In genomic region chr2:146621167-146621566, GRCm38 (mm10) we compare ENCODE assay signal across 8 mouse cellular contexts.
DNase-seq lines count a peak whose midpoint lies in the region; ATAC-seq and TF ChIP-seq lines count a peak whose summit lies in the region.

No protein-coding gene starts in this region.

- no peak overlapping the region for H3K4me2 ChIP-seq in forebrain, embryonic 16.5 days (ENCODE audit: low read length)
- H3K4me2 ChIP-seq in lung, embryonic 16.5 days (ENCODE audit: low read depth, low read length) = no peak overlapping the region

- no peak overlapping the region for H3K27ac ChIP-seq in forebrain, embryonic 16.5 days (ENCODE audit: low read length)
- H3K27ac ChIP-seq in lung, embryonic 16.5 days (ENCODE audit: low read length) = no peak overlapping the region

- H3K9me3 ChIP-seq in forebrain, embryonic 16.5 days (ENCODE audit: control insufficient read depth, low read length) = no peaks in the 10 kb centered on the region
- no peaks in the 10 kb centered on the region for H3K9me3 ChIP-seq in lung, embryonic 16.5 days (ENCODE audit: control insufficient read depth, low read length)

- no peaks in the 10 kb centered on the region for H3K36me3 ChIP-seq in forebrain, embryonic 16.5 days (ENCODE audit: control insufficient read depth, insufficient read depth)
- no peaks in the 10 kb centered on the region for H3K36me3 ChIP-seq in lung, embryonic 16.5 days (ENCODE audit: control insufficient read depth, insufficient read depth, low read length)

- no peaks in the 10 kb centered on the region; the same call in 1 of the 2 replicates for H3K4me1 ChIP-seq in forebrain, embryonic 16.5 days (replicated peaks; ENCODE audit: control insufficient read depth, insufficient read depth, low read length)
- H3K4me1 ChIP-seq in lung, embryonic 16.5 days (replicated peaks; ENCODE audit: control insufficient read depth, insufficient read depth, low read length) = peaks cover 4% of the 10 kb centered on the region; the same call in 1 of the 2 replicates

- WGBS in forebrain, embryonic 16.5 days = 10% methylated on average over 5 of the region's 5 CpGs
- WGBS in lung, embryonic 16.5 days = 11% methylated on average over 5 of the region's 5 CpGs

- TF ChIP-seq POLR2A in brain, embryonic 14.5 days (IDR thresholded peaks at IDR 0.05; ENCODE audit: borderline replicate concordance, extremely low read depth, insufficient read depth, insufficient read length, poor library complexity, severe bottlenecking) = no peak

- DNase-seq in right cerebral cortex, adult 18-20 months = peak; percentile 18
- DNase-seq in right cerebral cortex, postnatal 36 days (ENCODE audit: low spot score in 2 of 2) = no peak
- peak; percentile 86 for DNase-seq in brain, embryonic 14.5 days (ENCODE audit: low read depth)
- DNase-seq in kidney, postnatal 10 days = peak; percentile 67
- DNase-seq in retina, embryonic 14.5 days (ENCODE audit: low spot score) = peak; percentile 88

- peaks cover 12% of the 10 kb centered on the region; the same call in 1 of the 2 replicates for H3K27me3 ChIP-seq in forebrain, embryonic 16.5 days (replicated peaks; ENCODE audit: control insufficient read depth, insufficient read depth, low read length)
- H3K27me3 ChIP-seq in lung, embryonic 16.5 days (ENCODE audit: control insufficient read depth, insufficient read depth, low read depth, low read length) = no peaks in the 10 kb centered on the region

- peak; percentile 77; the same call in 1 of the 2 replicates for TF ChIP-seq CTCF in brain, embryonic 14.5 days (IDR thresholded peaks at IDR 0.05; ENCODE audit: borderline replicate concordance, extremely low read depth, insufficient read depth, insufficient read length)

- H3K4me3 ChIP-seq in forebrain, embryonic 16.5 days (replicated peaks; ENCODE audit: low read length) = no peak overlapping the region
- no peak overlapping the region for H3K4me3 ChIP-seq in lung, embryonic 16.5 days (ENCODE audit: low read length)

- peak; percentile 43 for ATAC-seq in forebrain, embryonic 16.5 days
- ATAC-seq in lung, embryonic 16.5 days (ENCODE audit: low read depth) = peak; percentile 26; the same call in 1 of the 2 replicates
- no peak for ATAC-seq in monocyte, adult 5-6 weeks (replicated peaks; ENCODE audit: insufficient number of reproducible peaks, low FRiP score, low TSS enrichment, poor library complexity, severe bottlenecking)

- no peak overlapping the region for H3K9ac ChIP-seq in forebrain, embryonic 16.5 days (replicated peaks; ENCODE audit: low read depth, low read length)
- no peak overlapping the region for H3K9ac ChIP-seq in lung, embryonic 16.5 days (ENCODE audit: low read length)

Comparison
In these comparisons a context has a peak if more than half of its experiments do, and no peak if none do; other contexts are left out.
1. DNase-seq: peak in right cerebral cortex, adult 18-20 months (single experiment), brain, embryonic 14.5 days (single experiment), kidney, postnatal 10 days (single experiment) and retina, embryonic 14.5 days (single experiment); none in right cerebral cortex, postnatal 36 days (0 of 2).